Mouse (Mus musculus) left cerebral cortex, adult 8-10 months (tissue): Measurements from ENCODE around the gene Ssc5d. TPM values are rescaled to one million over a fixed set of nuclear protein-coding genes. Genes with fewer than 3 reads are reported as not detected.

ENCODE experiments used
- DNase-seq, 2 experiments: peaks; one replicate each; pipeline ENCODE4 v3.0.0; 2022; ENCODE audit warnings: low spot score in 2 of 2
- total RNA-seq, 4 experiments: library from RNA; stranded (reverse); gene quantifications; 2 replicates each; pipeline ENCODE4 v1.2.4; 2022

Gene Ssc5d
- total RNA-seq, 4 experiments from 2014 or later: 2.1 to 3.5 (median 2.6) TPM

- no peak for DNase-seq
Observed at GRCm38 (mm10) chr7:4919971-4920370, 5.6 kb upstream of the Ssc5d start.

GRCm38 (mm10) chr7:4920496-4920895, 5.1 kb upstream of the Ssc5d start:
- no peak for DNase-seq

GRCm38 (mm10) chr7:4920976-4921823, 4.4 kb upstream of the Ssc5d start:
- no peak for DNase-seq

GRCm38 (mm10) chr7:4921824-4922482, 3.6 kb upstream of the Ssc5d start, which contains the start of gene Nat14:
Nat14 (plus strand) TSS chr7:4922028.
- DNase-seq: no peak

- peak; percentile 78 to 90 for DNase-seq
Observed at GRCm38 (mm10) chr7:4922508-4922907, 3.1 kb upstream of the Ssc5d start.

GRCm38 (mm10) chr7:4922931-4923565, 2.5 kb upstream of the Ssc5d start:
- DNase-seq: peak; percentile 69 to 78

GRCm38 (mm10) chr7:4923586-4924364, 1.8 kb upstream of the Ssc5d start:
- peak in 1 of 2 experiments; percentile 54 for DNase-seq

- DNase-seq: no peak
Observed at GRCm38 (mm10) chr7:4924483-4924882, 1.1 kb upstream of the Ssc5d start.

- DNase-seq: no peak
Observed at GRCm38 (mm10) chr7:4924891-4925301, 689 bp upstream of the Ssc5d start.

- DNase-seq: no peak
Observed at GRCm38 (mm10) chr7:4926849-4927248, 1.3 kb downstream of the Ssc5d start.

GRCm38 (mm10) chr7:4927711-4928110, 2.1 kb downstream of the Ssc5d start:
- DNase-seq: no peak

- no peak for DNase-seq
Observed at GRCm38 (mm10) chr7:4928323-4928722, 2.7 kb downstream of the Ssc5d start.

- no peak for DNase-seq
Observed at GRCm38 (mm10) chr7:4933103-4933502, 7.5 kb downstream of the Ssc5d start.

GRCm38 (mm10) chr7:4934160-4934914, 8.8 kb downstream of the Ssc5d start:
- DNase-seq: no peak

- DNase-seq: no peak
Observed at GRCm38 (mm10) chr7:4936832-4937231, 11.2 kb downstream of the Ssc5d start.

- DNase-seq: no peak
Observed at GRCm38 (mm10) chr7:4937392-4937791, 11.8 kb downstream of the Ssc5d start.

GRCm38 (mm10) chr7:4938456-4938855, 12.9 kb downstream of the Ssc5d start:
- DNase-seq: no peak

GRCm38 (mm10) chr7:4940068-4940479, 14.5 kb downstream of the Ssc5d start:
- peak in 1 of 2 experiments; percentile 73 for DNase-seq

- DNase-seq: no peak
Observed at GRCm38 (mm10) chr7:4942673-4943072, 17.1 kb downstream of the Ssc5d start.

- DNase-seq: peak; percentile 88 to 97
Observed at GRCm38 (mm10) chr7:4943223-4943815, 17.7 kb downstream of the Ssc5d start.
